Mouse (Mus musculus) neural tube, embryonic 11.5 days (tissue): ENCODE measurements at regions not wholly inside any gene's neighbourhood (a gene's known extent, or its start where the extent isn't known, plus 50 kb on each side); places are given as distances from the start of the nearest gene placed in this dataset.

ENCODE experiments used
- ATAC-seq: fragments of 200-750 bp; cut with Nextera tagmentation; 2 replicates; pipeline ENCODE4 v1.8.0; 2017; ENCODE audit warnings: moderate number of reproducible peaks, mild to moderate bottlenecking, moderate TSS enrichment, moderate library complexity; ENCODE audit not compliant: insufficient read depth, low FRiP score, low TSS enrichment
- DNase-seq: peaks from one replicate; pipeline ENCODE4 v3.0.0-alpha.2; 2015; ENCODE audit warnings: low spot score
- H3K27ac ChIP-seq: fragments of 300-500 bp; sonication (generic); 2 replicates; pipeline ENCODE4 v1.5.1; 2014; ENCODE audit warnings: low read depth, mild to moderate bottlenecking, low read length
- H3K27me3 ChIP-seq: fragments of 300-500 bp; sonication (generic); 2 replicates; pipeline ENCODE4 v1.6.1; 2014; ENCODE audit warnings: mild to moderate bottlenecking, low read length, mixed read lengths; ENCODE audit not compliant: control insufficient read depth, insufficient read depth
- H3K36me3 ChIP-seq: fragments of 300-500 bp; sonication (generic); 2 replicates; pipeline ENCODE4 v1.6.1; 2014; ENCODE audit warnings: mild to moderate bottlenecking, low read length, moderate library complexity, mixed read lengths; ENCODE audit not compliant: control insufficient read depth, insufficient read depth
- H3K4me1 ChIP-seq: fragments of 300-500 bp; sonication (generic); 2 replicates; pipeline ENCODE4 v1.6.1; 2014; ENCODE audit warnings: low read length, mixed read lengths; ENCODE audit not compliant: control insufficient read depth, insufficient read depth
- H3K4me2 ChIP-seq: fragments of 300-500 bp; sonication (generic); 2 replicates; pipeline ENCODE4 v1.6.1; 2014; ENCODE audit warnings: low read depth, mild to moderate bottlenecking, moderate library complexity
- H3K4me3 ChIP-seq: fragments of 300-500 bp; sonication (generic); 2 replicates; pipeline ENCODE4 v1.5.1; 2014; ENCODE audit warnings: low read depth, low read length
- H3K9ac ChIP-seq: fragments of 300-500 bp; sonication (generic); 2 replicates; pipeline ENCODE4 v1.6.1; 2014; ENCODE audit warnings: mild to moderate bottlenecking, low read length
- H3K9me3 ChIP-seq: fragments of 300-500 bp; sonication (generic); 2 replicates; pipeline ENCODE4 v1.6.1; 2016; ENCODE audit warnings: low read length; ENCODE audit not compliant: control insufficient read depth
- WGBS: fragments of 180-500 bp; shearing (Covaris S2); extraction: QIAGEN DNeasy Blood & Tissue Kit; methylation state at CpG from one replicate; pipeline ENCODE4 v1.1.7; 2014; 5-methylcytosine and 5-hydroxymethylcytosine counted together

DNA sequence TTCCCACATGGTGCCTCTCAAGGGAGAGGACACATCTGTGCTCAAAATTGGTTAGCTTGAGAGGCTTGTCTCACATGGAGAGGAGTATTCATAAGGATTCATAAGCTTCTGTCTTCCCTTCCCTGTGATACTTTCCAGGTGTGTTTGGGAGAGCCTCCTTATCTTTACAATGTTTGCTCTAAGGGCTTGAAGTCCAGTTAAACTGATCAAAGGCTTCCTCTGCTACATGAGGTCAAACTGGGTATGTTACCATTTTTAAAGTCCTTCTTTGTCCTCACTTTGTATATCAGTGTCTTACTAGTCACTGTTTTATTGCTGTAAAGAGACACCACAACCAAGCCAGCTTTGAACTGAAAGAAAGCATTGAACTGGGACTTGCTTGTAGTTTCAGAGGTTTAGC is 98.1 kb upstream of the Mphosph6 start:
- Histone ChIP-seq H3K27ac (no peak overlapping the region), H3K36me3 (no peaks in the 10 kb centered on the region), H3K27me3 (no peaks in the 10 kb centered on the region), H3K4me3 (no peak overlapping the region), H3K9me3 (no peaks in the 10 kb centered on the region), H3K4me1 (no peaks in the 10 kb centered on the region), H3K4me2 (no peak overlapping the region), H3K9ac (no peak overlapping the region)
- ATAC-seq, result no peak
- no peak for DNase-seq

- ATAC-seq (no peak), DNase-seq (peak; percentile 58)
- Histone ChIP-seq H3K27me3 (no peaks in the 10 kb centered on the region), H3K4me1 (no peaks in the 10 kb centered on the region), H3K4me3 (no peak overlapping the region), H3K9me3 (no peaks in the 10 kb centered on the region), H3K27ac (no peak overlapping the region), H3K4me2 (no peak overlapping the region), H3K9ac (no peak overlapping the region), H3K36me3 (no peaks in the 10 kb centered on the region)
- 74% methylated on average over 5 of the region's 5 CpGs for WGBS
Observed at GRCm38 (mm10) chr8:117898015-117898414, 96.3 kb upstream of the Mphosph6 start.

DNA sequence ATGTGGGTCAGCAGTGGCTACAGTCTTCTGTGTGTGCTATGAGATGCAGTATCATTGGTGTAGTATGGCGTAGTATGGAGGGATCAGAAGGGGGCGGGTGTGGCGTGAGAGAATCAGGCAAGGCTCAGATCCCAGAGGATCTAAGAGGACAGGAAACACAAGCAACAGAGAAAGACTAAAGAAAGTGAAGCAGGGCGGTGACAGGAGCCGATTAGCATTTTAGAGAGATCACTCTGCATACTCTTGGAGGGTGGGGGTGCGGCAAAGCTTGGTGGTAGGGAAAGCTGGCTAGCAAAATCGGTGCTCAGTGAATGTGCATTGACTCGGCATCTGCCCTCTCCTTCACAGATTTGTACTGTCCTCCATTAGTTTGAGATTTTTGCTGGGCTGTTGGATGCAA is 93.1 kb upstream of the Mphosph6 start:
- 40% methylated on average over 8 of the region's 8 CpGs for WGBS
- Histone ChIP-seq H3K27me3 (no peaks in the 10 kb centered on the region), H3K36me3 (no peaks in the 10 kb centered on the region), H3K4me3 (no peak overlapping the region), H3K9me3 (no peaks in the 10 kb centered on the region), H3K9ac (no peak overlapping the region), H3K4me2 (no peak overlapping the region), H3K27ac (no peak overlapping the region), H3K4me1 (no peaks in the 10 kb centered on the region)
- no peak for DNase-seq
- ATAC-seq, result no peak

DNA sequence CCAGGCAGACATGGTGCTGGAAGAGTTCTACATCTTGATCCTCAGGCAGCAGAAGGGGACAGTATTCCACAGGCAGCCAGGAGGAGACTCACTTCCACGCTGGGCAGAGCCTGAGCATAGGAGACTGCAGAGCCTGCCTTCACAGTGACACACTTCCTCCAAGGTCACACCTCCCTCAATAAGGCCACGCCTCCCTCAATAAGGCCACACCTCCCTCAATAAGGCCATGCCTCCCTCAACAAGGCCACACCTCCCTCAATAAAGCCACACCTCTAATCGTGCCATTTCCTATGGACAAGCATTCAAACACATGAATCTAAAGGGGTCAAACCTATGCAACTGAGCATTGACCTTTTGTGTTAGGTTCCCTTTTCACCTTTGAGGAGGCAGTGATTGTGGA is 88.5 kb upstream of the Mphosph6 start:
- Histone ChIP-seq H3K4me3 (no peak overlapping the region), H3K9ac (no peak overlapping the region), H3K4me2 (no peak overlapping the region), H3K4me1 (no peaks in the 10 kb centered on the region), H3K36me3 (no peaks in the 10 kb centered on the region), H3K9me3 (no peaks in the 10 kb centered on the region), H3K27me3 (no peaks in the 10 kb centered on the region), H3K27ac (no peak overlapping the region)
- ATAC-seq, result no peak
- 77% methylated on average over 3 of the region's 3 CpGs for WGBS
- no peak for DNase-seq

GRCm38 (mm10) chr8:117881414-117881973 is 79.8 kb upstream of the Mphosph6 start:
- Histone ChIP-seq H3K36me3 (no peaks in the 10 kb centered on the region), H3K9ac (no peak overlapping the region), H3K4me3 (no peak overlapping the region), H3K27ac (no peak overlapping the region), H3K9me3 (no peaks in the 10 kb centered on the region), H3K27me3 (no peaks in the 10 kb centered on the region), H3K4me2 (no peak overlapping the region), H3K4me1 (no peaks in the 10 kb centered on the region)
- DNase-seq (no peak), ATAC-seq (no peak)
- WGBS, result 86% methylated on average over 8 of the region's 8 CpGs

- no peaks in the 10 kb centered on the region for H3K4me1 ChIP-seq
- ATAC-seq, result no peak
Observed at GRCm38 (mm10) chr8:117880279-117880975, 78.7 kb upstream of the Mphosph6 start.

GRCm38 (mm10) chr8:117873611-117874010 is 71.9 kb upstream of the Mphosph6 start:
- no peak for ATAC-seq
- Histone ChIP-seq H3K27me3 (no peaks in the 10 kb centered on the region), H3K4me2 (no peak overlapping the region), H3K36me3 (no peaks in the 10 kb centered on the region), H3K4me1 (no peaks in the 10 kb centered on the region), H3K27ac (no peak overlapping the region), H3K9ac (no peak overlapping the region), H3K4me3 (no peak overlapping the region), H3K9me3 (no peaks in the 10 kb centered on the region)
- no peak for DNase-seq
- 76% methylated on average over 4 of the region's 4 CpGs for WGBS

More at GRCm38 (mm10) chr8:117880279-117880975, 78.7 kb upstream of the Mphosph6 start:
- 71% methylated on average over 13 of the region's 13 CpGs for WGBS
- Histone ChIP-seq H3K9ac (no peak overlapping the region), H3K36me3 (no peaks in the 10 kb centered on the region), H3K4me2 (no peak overlapping the region), H3K4me3 (no peak overlapping the region), H3K27ac (no peak overlapping the region), H3K27me3 (no peaks in the 10 kb centered on the region), H3K9me3 (no peaks in the 10 kb centered on the region)
- no peak for DNase-seq

GRCm38 (mm10) chr8:117867138-117867537 is 65.4 kb upstream of the Mphosph6 start:
- WGBS, result 88% methylated on average over 2 of the region's 2 CpGs
- no peaks in the 10 kb centered on the region for H3K4me1 ChIP-seq
- H3K36me3 ChIP-seq, result no peaks in the 10 kb centered on the region

GRCm38 (mm10) chr8:117865014-117865413 is 63.3 kb upstream of the Mphosph6 start:
- 29% methylated on average over 6 of the region's 6 CpGs for WGBS
- H3K4me2 ChIP-seq, result no peak overlapping the region
- H3K27me3 ChIP-seq, result no peaks in the 10 kb centered on the region
- no peak overlapping the region for H3K4me3 ChIP-seq
- no peak for ATAC-seq
- H3K9ac ChIP-seq, result no peak overlapping the region
- DNase-seq, result no peak
- no peak overlapping the region for H3K27ac ChIP-seq
- H3K4me1 ChIP-seq, result no peaks in the 10 kb centered on the region
- H3K9me3 ChIP-seq, result no peaks in the 10 kb centered on the region
- H3K36me3 ChIP-seq, result no peaks in the 10 kb centered on the region

More at GRCm38 (mm10) chr8:117867138-117867537, 65.4 kb upstream of the Mphosph6 start:
- ATAC-seq (no peak), DNase-seq (no peak)
- H3K4me3 ChIP-seq, result no peak overlapping the region
- no peaks in the 10 kb centered on the region for H3K27me3 ChIP-seq
- no peak overlapping the region for H3K27ac ChIP-seq
- no peak overlapping the region for H3K4me2 ChIP-seq
- no peaks in the 10 kb centered on the region for H3K9me3 ChIP-seq
- H3K9ac ChIP-seq, result no peak overlapping the region
